Mouse (Mus musculus) myocyte (in vitro differentiated cells): ENCODE results near the gene Nos1.

Experiments
- CEBPB ChIP-seq: IDR thresholded peaks from 2 replicates; pipeline ENCODE4 v1.6.1; 2011; ENCODE audit warnings: mild to moderate bottlenecking, moderate library complexity; ENCODE audit not compliant: poor library complexity, insufficient read depth, severe bottlenecking
- E2F4 ChIP-seq: IDR thresholded peaks from one replicate; pipeline ENCODE4 v1.6.1; 2011; ENCODE audit warnings: mild to moderate bottlenecking, control low read depth, moderate library complexity; ENCODE audit not compliant: insufficient read depth
- MAX ChIP-seq: IDR thresholded peaks from one replicate; pipeline ENCODE4 v1.6.1; 2011; ENCODE audit warnings: low read depth, mild to moderate bottlenecking, control low read depth
- MYOD1 ChIP-seq, 3 experiments: IDR thresholded peaks; one replicate each; pipeline ENCODE4 v1.6.1; 2011; ENCODE audit warnings: control low read depth in 2 of 3, low read depth in 2 of 3, mild to moderate bottlenecking in 2 of 3, moderate library complexity in 1 of 3; ENCODE audit not compliant: insufficient read length in 2 of 3, control insufficient read depth in 1 of 3
- MYOG ChIP-seq, 3 experiments: IDR thresholded peaks; one replicate each; pipeline ENCODE4 v1.6.1; 2011; ENCODE audit warnings: control low read depth in 2 of 3, low read depth in 2 of 3, mild to moderate bottlenecking in 2 of 3; ENCODE audit not compliant: insufficient read length in 2 of 3, control insufficient read depth in 1 of 3, insufficient read depth in 1 of 3
- POLR2A ChIP-seq: IDR thresholded peaks from one replicate; pipeline ENCODE4 v1.6.1; 2011; ENCODE audit warnings: low read depth, mild to moderate bottlenecking, control low read depth, moderate library complexity; ENCODE audit not compliant: insufficient read length
- TCF12 ChIP-seq: IDR thresholded peaks from one replicate; pipeline ENCODE4 v1.6.1; 2011; ENCODE audit warnings: mild to moderate bottlenecking, control low read depth; ENCODE audit not compliant: poor library complexity, insufficient read depth, severe bottlenecking
- USF1 ChIP-seq: IDR thresholded peaks from one replicate; pipeline ENCODE4 v1.6.1; 2011; ENCODE audit warnings: low read depth, mild to moderate bottlenecking, control low read depth, moderate library complexity

DNA sequence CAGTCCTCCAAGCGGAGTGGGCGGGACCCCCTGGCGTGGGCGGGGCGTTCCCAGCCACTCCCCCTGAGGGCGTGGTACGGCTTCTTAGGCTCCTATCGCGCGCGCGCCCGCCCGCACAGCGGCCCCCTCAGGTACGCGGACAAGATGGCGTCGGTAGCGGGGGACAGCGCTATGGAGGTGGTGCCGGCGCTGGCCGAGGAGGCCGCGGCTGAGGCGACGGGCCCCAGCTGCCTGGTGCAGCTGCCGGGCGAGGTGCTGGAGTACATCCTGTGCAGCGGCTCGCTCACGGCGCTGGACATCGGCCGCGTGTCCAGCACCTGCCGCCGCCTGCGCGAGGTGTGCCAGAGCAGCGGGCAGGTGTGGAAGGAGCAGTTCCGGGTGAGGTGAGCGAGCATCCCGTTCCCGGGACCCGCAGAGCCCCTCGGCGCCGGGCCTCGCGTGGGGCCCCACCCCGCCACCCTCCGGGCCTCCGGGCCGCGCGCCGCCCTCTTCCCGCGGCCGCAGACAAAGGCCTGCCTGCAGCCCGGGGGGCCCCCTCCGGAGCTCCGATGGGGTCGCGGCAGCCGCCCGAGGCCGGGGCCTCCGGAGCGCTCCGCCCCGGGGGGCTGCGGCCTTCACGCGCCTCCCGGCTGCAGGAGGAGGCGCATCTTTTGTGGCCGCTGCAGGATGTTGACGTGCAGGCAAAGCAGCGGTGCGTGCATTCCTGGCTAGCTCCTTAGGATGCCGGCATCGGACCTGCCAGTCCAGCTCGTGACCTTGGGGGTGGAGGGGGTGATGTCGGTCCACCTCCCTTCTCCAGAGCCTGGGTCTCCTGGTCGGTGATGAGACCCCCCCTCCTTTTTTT lies 196.0 kb downstream of the Nos1 start, which contains the start of gene Fbxo21:
- TF ChIP-seq MYOD1 (IDR thresholded peaks at IDR 0.05; ENCODE audit: control insufficient read depth in 1 of 3, insufficient read length in 2 of 3, low read depth in 2 of 3) (peak in 1 of 3 experiments; percentile 48), USF1 (no peak), POLR2A (peak; percentile 77), TCF12 (no peak), E2F4 (no peak), CEBPB (no peak), MAX (no peak), MYOG (IDR thresholded peaks at IDR 0.05; ENCODE audit: control insufficient read depth in 1 of 3, insufficient read depth in 1 of 3, insufficient read length in 2 of 3, low read depth in 2 of 3) (peak in 1 of 3 experiments; percentile 29)
